Mouse (Mus musculus): ENCODE results near the gene Tas2r129. TPM values are rescaled to one million over a fixed set of nuclear protein-coding genes. Genes with fewer than 3 reads are reported as not detected.
"Not testable (repeated sequence)": the region's sequence is repeated elsewhere in the genome, so short reads cannot be mapped to it uniquely, and the experiment has no call there.

The Tas2r129 gene
- not detected for total RNA-seq (2022)

GRCm38 (mm10) chr6:132950802-132951201 lies at the start of gene Tas2r129:
TSS of gene Tas2r129 (plus strand) at chr6:132951102.
- no peak for DNase-seq (ENCODE audit: low spot score)

DNA sequence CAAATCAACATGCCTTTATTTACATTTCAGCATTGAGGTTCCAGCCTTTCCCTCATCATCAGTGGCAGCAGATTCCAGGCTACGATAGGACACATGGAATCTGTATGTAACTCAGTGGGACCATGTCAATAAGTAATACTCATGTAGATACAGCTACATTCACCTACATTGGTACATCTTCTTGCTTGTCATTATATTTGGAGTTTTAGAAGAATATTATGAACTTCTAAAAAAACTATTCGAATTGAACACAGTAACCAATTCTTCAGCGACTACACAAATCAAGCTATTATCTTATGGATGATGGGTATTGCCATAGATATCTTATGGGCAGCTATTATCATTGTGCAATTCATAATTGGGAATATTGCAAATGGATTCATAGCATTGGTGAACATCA lies 41.6 kb upstream of the Tas2r129 start, which contains the start of gene Tas2r125:
TSS of gene Tas2r125 (plus strand) at position 301 of the 400 bp plus-strand sequence.
- no peak for DNase-seq (ENCODE audit: low spot score)

GRCm38 (mm10) chr6:132941376-132941775 lies 9.5 kb upstream of the Tas2r129 start:
- not testable (repeated sequence) for DNase-seq (ENCODE audit: low spot score)

DNA sequence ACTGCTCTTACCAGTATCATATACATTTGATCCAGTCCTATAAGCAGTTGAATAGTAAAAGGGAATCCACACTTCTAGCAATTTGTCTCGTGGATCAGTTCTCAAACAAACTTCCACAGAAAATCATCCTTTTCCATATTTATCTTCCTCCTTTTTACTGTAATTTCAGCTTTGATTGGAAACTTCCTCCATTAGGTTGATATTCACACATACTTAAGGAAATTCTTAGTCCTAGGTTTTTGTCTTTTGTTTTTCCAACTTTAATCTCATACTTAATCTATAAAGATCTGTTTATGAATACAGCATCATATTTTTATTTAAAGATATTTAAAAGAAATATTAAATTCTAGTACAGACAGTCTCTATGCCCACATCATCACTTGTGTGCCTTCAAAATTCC lies 6.9 kb downstream of the Tas2r129 start, which contains the start of gene Tas2r131:
TSS of gene Tas2r131 (minus strand) at position 101 of the 400 bp plus-strand sequence.
- DNase-seq (ENCODE audit: low spot score) = no peak

DNA sequence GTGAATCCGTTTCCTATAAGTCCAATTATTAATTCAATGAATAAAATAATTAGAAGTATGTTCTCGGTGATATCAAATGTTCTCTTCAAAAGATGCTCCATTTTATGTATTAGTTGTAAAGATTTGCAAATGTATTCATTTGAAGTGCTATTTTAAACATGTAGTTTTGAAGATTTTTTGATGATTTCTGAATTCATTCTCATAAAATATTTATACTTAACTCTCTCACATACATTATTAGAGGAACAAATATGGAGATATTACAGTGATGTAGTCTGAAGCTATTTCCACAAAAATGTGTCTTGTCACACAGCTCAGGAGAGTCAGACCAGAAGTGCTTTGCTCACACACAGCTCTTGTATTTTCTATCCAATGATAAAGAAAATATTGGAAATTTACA lies 30.0 kb downstream of the Tas2r129 start, which contains the start of gene Tas2r109:
TSS of gene Tas2r109 (minus strand) at position 101 of the 400 bp plus-strand sequence.
- no peak for DNase-seq (ENCODE audit: low spot score)

Other genes starting within 250 kb of the Tas2r129 start
- gene Tas2r122, start 239.2 kb upstream of the Tas2r129 start, total RNA-seq (2022) = not detected
- gene Tas2r115, start 213.1 kb upstream of the Tas2r129 start, total RNA-seq (2022) = not detected
- gene Tas2r124, start 196.4 kb upstream of the Tas2r129 start, total RNA-seq (2022) = not detected
- gene Tas2r102, start 189.0 kb upstream of the Tas2r129 start, total RNA-seq (2022) = not detected
- not detected for gene Tas2r136, start 172.9 kb upstream of the Tas2r129 start, total RNA-seq (2022)
- gene Tas2r117, start 148.3 kb upstream of the Tas2r129 start, total RNA-seq (2022) = not detected
- not detected for gene Tas2r123, start 104.0 kb upstream of the Tas2r129 start, total RNA-seq (2022)
- not detected for gene Tas2r116, start 95.7 kb upstream of the Tas2r129 start, total RNA-seq (2022)
- not detected for gene Tas2r110, start 83.1 kb upstream of the Tas2r129 start, total RNA-seq (2022)
- gene Tas2r113, start 58.1 kb upstream of the Tas2r129 start, total RNA-seq (2022) = not detected
- not detected for gene Tas2r125, start 41.5 kb upstream of the Tas2r129 start, total RNA-seq (2022)
- gene Tas2r131, start 6.8 kb downstream of the Tas2r129 start, total RNA-seq (2022) = not detected
- gene Tas2r109, start 29.9 kb downstream of the Tas2r129 start, total RNA-seq (2022) = not detected
- gene Tas2r103, start 86.0 kb downstream of the Tas2r129 start, total RNA-seq (2022) = not detected
- gene Tas2r140, start 104.7 kb downstream of the Tas2r129 start, total RNA-seq (2022) = not detected
- 10 to 100 TPM; 64.7 to 74.0 (median 71.1) TPM for gene Smim10l1, start 153.8 kb downstream of the Tas2r129 start, total RNA-seq (2022)